Mouse (Mus musculus): ENCODE measurements around the gene Zc3h7b. TPM values are rescaled to one million over a fixed set of nuclear protein-coding genes. Genes with fewer than 3 reads are reported as not detected.

Zc3h7b gene
- polyA plus RNA-seq, 1 experiment from 2014 or later, result 9.8 TPM

DNA sequence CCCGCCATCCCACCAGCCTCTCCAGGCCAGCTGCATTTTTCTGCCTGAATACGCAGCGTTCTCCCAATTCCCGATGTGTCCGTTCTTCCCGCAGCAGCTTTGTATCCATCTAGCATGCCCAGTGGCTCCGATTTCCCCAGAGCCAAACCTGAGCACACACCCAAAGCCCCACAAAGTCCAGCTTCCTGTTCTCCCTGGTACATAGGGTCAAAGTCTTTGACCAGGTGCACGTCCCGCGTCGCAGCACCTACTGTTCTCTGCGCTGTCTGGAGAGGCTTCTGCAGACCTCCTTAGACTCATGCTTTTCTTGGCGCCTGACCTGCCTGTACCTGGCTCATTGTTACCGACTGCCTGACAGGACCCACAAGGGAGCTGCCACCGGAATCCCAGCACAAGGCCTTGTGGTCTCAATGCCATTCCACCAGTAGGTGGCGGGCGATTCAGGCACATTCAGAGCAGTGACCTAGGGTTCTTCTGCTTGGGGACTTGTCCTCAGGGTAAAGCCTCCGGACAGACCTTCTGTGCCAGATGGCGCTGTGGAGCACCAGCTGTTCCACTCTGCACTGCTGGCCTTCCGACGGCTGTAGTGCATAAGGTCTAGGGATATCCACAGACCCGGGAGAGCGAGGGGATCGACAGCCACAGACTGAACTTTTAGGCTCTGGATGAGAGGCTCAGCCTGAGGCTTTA is 86.4 kb downstream of the Zc3h7b start:
- 14% methylated on average over 24 of the region's 24 CpGs for WGBS (ENCODE audit: insufficient replicate concordance)
- H3K27ac ChIP-seq, result no peak overlapping the region

GRCm38 (mm10) chr15:81832219-81832618 is 87.4 kb downstream of the Zc3h7b start:
- H3K9ac ChIP-seq, result no peak overlapping the region
- no peaks in the 10 kb centered on the region for H3K9me3 ChIP-seq (replicated peaks)
- H3K27ac ChIP-seq, result no peak overlapping the region
- peaks cover 38% of the 10 kb centered on the region for H3K27me3 ChIP-seq (replicated peaks)
- H3K36me3 ChIP-seq, result no peaks in the 10 kb centered on the region
- no peak overlapping the region for H3K4me3 ChIP-seq
- H3K4me1 ChIP-seq, result peaks cover 19% of the 10 kb centered on the region
- WGBS (ENCODE audit: insufficient replicate concordance), result 60% methylated on average over 3 of the region's 3 CpGs
- H3K4me2 ChIP-seq, result no peak overlapping the region
- no peak for ATAC-seq

More for the DNA sequence above, 86.4 kb downstream of the Zc3h7b start:
- H3K4me1 ChIP-seq, result peaks cover 14% of the 10 kb centered on the region
- no peak overlapping the region for H3K4me3 ChIP-seq
- no peak overlapping the region for H3K9ac ChIP-seq
- ATAC-seq, result peak; percentile 89
- H3K36me3 ChIP-seq, result peaks cover 2% of the 10 kb centered on the region; the same call in 1 of the 2 replicates
- peak overlapping the region; percentile 32 for H3K4me2 ChIP-seq
- peaks cover 29% of the 10 kb centered on the region for H3K27me3 ChIP-seq (replicated peaks)
- H3K9me3 ChIP-seq (replicated peaks), result no peaks in the 10 kb centered on the region

- no peak overlapping the region for H3K4me2 ChIP-seq
- H3K4me3 ChIP-seq, result no peak overlapping the region
- H3K27ac ChIP-seq, result no peak overlapping the region
- H3K9ac ChIP-seq, result no peak overlapping the region
- peaks cover 44% of the 10 kb centered on the region for H3K27me3 ChIP-seq (replicated peaks)
- WGBS (ENCODE audit: insufficient replicate concordance), result 67% methylated on average over 4 of the region's 4 CpGs
- H3K9me3 ChIP-seq (replicated peaks), result no peaks in the 10 kb centered on the region
- peaks cover 20% of the 10 kb centered on the region for H3K4me1 ChIP-seq
- H3K36me3 ChIP-seq, result no peaks in the 10 kb centered on the region
- no peak for ATAC-seq
These were observed 88.6 kb downstream of the Zc3h7b start for GRCm38 (mm10) chr15:81833481-81833880.

DNA sequence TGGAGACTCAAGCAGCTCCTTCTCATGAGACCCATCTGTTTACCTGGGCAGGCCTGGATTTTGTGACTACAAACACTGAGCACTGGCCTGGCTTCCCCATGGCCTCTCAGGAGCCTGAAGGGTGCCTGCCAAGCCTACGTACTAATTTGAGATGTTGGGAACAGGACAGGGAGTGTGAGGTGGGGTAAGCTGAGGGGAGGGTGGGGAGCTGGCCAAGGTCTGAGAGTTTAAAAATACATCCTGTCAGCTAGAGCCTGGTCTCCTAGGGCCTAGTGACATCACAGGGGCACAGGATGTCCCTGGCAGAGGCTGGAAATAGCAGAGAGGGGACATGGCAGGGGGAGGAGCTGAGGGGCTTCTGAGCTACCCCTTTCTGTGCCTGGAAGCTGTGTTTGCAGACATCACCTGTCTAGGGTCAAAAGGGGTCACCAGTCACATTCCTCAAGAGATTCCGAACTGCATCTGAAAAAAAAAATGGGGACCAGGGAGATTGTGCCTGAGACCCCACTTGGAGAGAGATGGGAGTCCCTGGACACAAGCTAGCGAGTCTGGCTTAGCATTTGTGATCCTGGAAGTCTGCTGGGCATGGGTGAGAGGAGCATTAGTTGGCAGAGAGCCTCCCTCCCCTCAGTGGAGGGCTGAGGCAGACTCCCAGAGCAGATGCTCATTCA is 89.4 kb downstream of the Zc3h7b start:
- Histone ChIP-seq H3K36me3 (no peaks in the 10 kb centered on the region), H3K4me2 (no peak overlapping the region)
- WGBS (ENCODE audit: insufficient replicate concordance), result 69% methylated on average over 3 of the region's 3 CpGs

GRCm38 (mm10) chr15:81835007-81835880 is 90.4 kb downstream of the Zc3h7b start:
- WGBS (ENCODE audit: insufficient replicate concordance), result 60% methylated on average over 10 of the region's 10 CpGs
- peak overlapping the region; percentile 61; the same call in 1 of the 2 replicates for H3K4me2 ChIP-seq
- H3K9ac ChIP-seq, result no peak overlapping the region
- H3K9me3 ChIP-seq (replicated peaks), result no peaks in the 10 kb centered on the region
- H3K27ac ChIP-seq, result no peak overlapping the region
- H3K4me1 ChIP-seq, result peaks cover 33% of the 10 kb centered on the region
- no peak overlapping the region for H3K4me3 ChIP-seq
- H3K36me3 ChIP-seq, result no peaks in the 10 kb centered on the region
- ATAC-seq, result no peak
- peaks cover 44% of the 10 kb centered on the region for H3K27me3 ChIP-seq (replicated peaks)

More for the DNA sequence above, 89.4 kb downstream of the Zc3h7b start:
- no peak overlapping the region for H3K9ac ChIP-seq
- H3K4me1 ChIP-seq, result peaks cover 26% of the 10 kb centered on the region
- no peak for ATAC-seq
- H3K27me3 ChIP-seq (replicated peaks), result peaks cover 44% of the 10 kb centered on the region
- no peak overlapping the region for H3K4me3 ChIP-seq
- H3K27ac ChIP-seq, result no peak overlapping the region
- H3K9me3 ChIP-seq (replicated peaks), result no peaks in the 10 kb centered on the region

- peak overlapping the region; percentile 61 for H3K4me2 ChIP-seq
- peak; percentile 49 for ATAC-seq
- H3K27ac ChIP-seq, result no peak overlapping the region
- H3K4me3 ChIP-seq, result peak overlapping the region; percentile 33
- H3K27me3 ChIP-seq (replicated peaks), result peaks cover 44% of the 10 kb centered on the region
- peaks cover 28% of the 10 kb centered on the region for H3K4me1 ChIP-seq
- no peaks in the 10 kb centered on the region for H3K9me3 ChIP-seq (replicated peaks)
- H3K9ac ChIP-seq, result peak overlapping the region; percentile 41
- no peaks in the 10 kb centered on the region for H3K36me3 ChIP-seq
- WGBS (ENCODE audit: insufficient replicate concordance), result 2% methylated on average over 33 of the region's 33 CpGs
These were observed 91.4 kb downstream of the Zc3h7b start for GRCm38 (mm10) chr15:81836124-81836821.

GRCm38 (mm10) chr15:81836966-81837920 is 92.4 kb downstream of the Zc3h7b start:
- H3K27ac ChIP-seq, result no peak overlapping the region
- no peak overlapping the region; the same call in 1 of the 2 replicates for H3K9ac ChIP-seq
- H3K36me3 ChIP-seq, result no peaks in the 10 kb centered on the region
- H3K9me3 ChIP-seq (replicated peaks), result no peaks in the 10 kb centered on the region
- 55% methylated on average over 7 of the region's 7 CpGs for WGBS (ENCODE audit: insufficient replicate concordance)
- no peak for ATAC-seq
- peaks cover 44% of the 10 kb centered on the region for H3K27me3 ChIP-seq (replicated peaks)
- no peak overlapping the region for H3K4me3 ChIP-seq
- H3K4me2 ChIP-seq, result peak overlapping the region; percentile 61
- peaks cover 27% of the 10 kb centered on the region for H3K4me1 ChIP-seq

GRCm38 (mm10) chr15:81838554-81839235 is 93.8 kb downstream of the Zc3h7b start:
- Histone ChIP-seq H3K4me3 (no peak overlapping the region), H3K4me2 (no peak overlapping the region), H3K9me3 (replicated peaks) (no peaks in the 10 kb centered on the region), H3K4me1 (peaks cover 27% of the 10 kb centered on the region), H3K27me3 (replicated peaks) (peaks cover 40% of the 10 kb centered on the region), H3K27ac (no peak overlapping the region), H3K9ac (no peak overlapping the region), H3K36me3 (no peaks in the 10 kb centered on the region)
- WGBS (ENCODE audit: insufficient replicate concordance), result 63% methylated on average over 14 of the region's 14 CpGs
- ATAC-seq, result no peak

DNA sequence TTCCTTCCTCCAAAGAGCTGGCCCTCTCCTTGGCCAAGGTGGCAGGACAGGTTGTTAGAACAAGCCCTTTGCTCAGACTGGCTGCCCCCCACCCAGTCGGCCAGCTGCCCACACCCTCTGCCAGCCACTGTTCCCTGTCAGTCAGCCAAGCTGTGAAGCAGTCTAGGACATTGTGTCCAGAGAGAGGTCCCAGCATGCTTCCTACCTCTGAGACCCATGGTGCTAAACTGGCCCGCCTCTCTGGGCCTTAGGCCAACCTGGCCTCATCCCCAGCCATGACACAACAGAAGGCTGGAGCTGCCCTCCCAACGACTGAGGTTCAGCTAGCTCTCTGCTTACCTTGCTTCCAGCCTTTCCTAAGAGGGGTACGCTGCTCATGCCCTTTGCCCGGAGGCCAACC is 94.8 kb downstream of the Zc3h7b start:
- no peak overlapping the region for H3K9ac ChIP-seq
- H3K4me2 ChIP-seq, result no peak overlapping the region
- H3K27ac ChIP-seq, result no peak overlapping the region
- H3K27me3 ChIP-seq (replicated peaks), result peaks cover 32% of the 10 kb centered on the region
- no peak overlapping the region for H3K4me3 ChIP-seq
- H3K36me3 ChIP-seq, result no peaks in the 10 kb centered on the region
- WGBS (ENCODE audit: insufficient replicate concordance), result 69% methylated on average over 5 of the region's 5 CpGs
- no peaks in the 10 kb centered on the region for H3K9me3 ChIP-seq (replicated peaks)
- peak; percentile 34; the same call in 1 of the 2 replicates for ATAC-seq
- H3K4me1 ChIP-seq, result peaks cover 27% of the 10 kb centered on the region

GRCm38 (mm10) chr15:81840306-81840705 is 95.4 kb downstream of the Zc3h7b start:
- 93% methylated on average over 7 of the region's 7 CpGs for WGBS (ENCODE audit: insufficient replicate concordance)
- H3K36me3 ChIP-seq, result no peaks in the 10 kb centered on the region
- H3K9ac ChIP-seq, result no peak overlapping the region
- no peak for ATAC-seq
- H3K4me2 ChIP-seq, result no peak overlapping the region
- no peak overlapping the region for H3K27ac ChIP-seq
- H3K9me3 ChIP-seq (replicated peaks), result no peaks in the 10 kb centered on the region
- peaks cover 25% of the 10 kb centered on the region for H3K27me3 ChIP-seq (replicated peaks)
- peaks cover 28% of the 10 kb centered on the region for H3K4me1 ChIP-seq
- H3K4me3 ChIP-seq, result no peak overlapping the region

Data from liver, embryonic 12.5 days (tissue).